Mouse (Mus musculus): ENCODE measurements around the gene Krtap2-4. TPM values are rescaled to one million over a fixed set of nuclear protein-coding genes. Genes with fewer than 3 reads are reported as not detected.

The Krtap2-4 gene
- not detected in 2 replicates for polyA plus RNA-seq (2015; fragmentation: Nextera tagmentation; extraction: Ambion mirVana)

DNA sequence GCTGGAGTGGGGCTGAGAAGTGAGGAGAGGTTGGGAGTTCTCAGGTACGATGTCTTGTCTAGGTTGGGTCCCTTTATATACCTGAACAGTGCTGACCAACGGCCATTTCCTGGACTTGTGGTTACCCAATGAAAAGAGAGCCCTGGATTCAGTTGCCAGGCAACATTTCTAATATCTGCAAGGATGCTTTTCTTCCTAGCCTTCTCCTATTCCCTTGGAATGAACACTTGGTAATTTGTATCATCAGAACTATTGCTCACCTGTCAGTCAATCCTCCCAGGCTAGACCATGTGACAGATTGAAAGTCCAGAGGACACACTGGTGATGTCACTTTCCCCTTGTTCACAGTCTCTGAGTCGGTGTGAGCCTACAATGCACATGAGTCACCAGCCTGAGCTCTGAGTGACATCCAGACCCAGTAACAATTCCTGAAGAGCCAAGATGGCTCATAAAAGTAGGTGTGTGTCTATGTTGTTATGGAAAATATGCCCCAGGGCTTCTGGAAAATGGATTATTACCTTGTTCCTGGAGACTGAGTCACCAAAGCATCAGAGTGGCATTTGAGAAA lies at the start of gene Krtap2-4:
Gene Krtap2-4, minus strand, starts transcription at position 51 of the 568 bp plus-strand sequence.

GRCm38 (mm10) chr11:99658467-99659010 lies 43.9 kb upstream of the Krtap2-4 start, which contains the start of gene Gm11563:
Gm11563 (minus strand) TSS chr11:99658960.

DNA sequence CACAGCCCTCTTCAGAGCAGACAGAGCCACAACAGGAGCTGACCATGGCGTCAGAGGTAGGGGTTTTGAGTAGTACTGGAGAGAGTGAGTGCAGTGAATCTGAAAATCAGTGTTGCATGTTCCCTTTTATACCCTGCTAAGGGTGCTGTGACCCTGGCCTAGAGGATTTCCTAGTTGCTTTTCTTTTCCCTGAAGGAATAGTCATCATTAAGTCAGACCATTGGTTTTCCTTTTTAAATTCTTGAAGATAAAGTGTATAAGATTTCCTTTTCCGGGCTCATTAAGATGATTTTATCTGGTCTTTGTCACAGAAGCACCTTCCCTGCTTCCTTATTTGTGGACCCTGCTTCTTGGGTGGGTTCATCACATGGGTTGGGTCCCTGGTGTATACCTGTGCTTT lies 35.5 kb upstream of the Krtap2-4 start, which contains the start of gene Gm11555:
Gene Gm11555, minus strand, starts transcription at position 101 of the 400 bp plus-strand sequence.

GRCm38 (mm10) chr11:99643635-99644139 lies 29.0 kb upstream of the Krtap2-4 start, which contains the start of gene Krtap4-7:
Krtap4-7 (minus strand) TSS chr11:99644089.

GRCm38 (mm10) chr11:99634653-99635134 lies 20.0 kb upstream of the Krtap2-4 start, which contains the start of gene Krtap4-2:
Krtap4-2 (minus strand) TSS chr11:99635084.

GRCm38 (mm10) chr11:99628138-99628537 lies 13.5 kb upstream of the Krtap2-4 start, which contains the start of gene Krtap4-1:
Krtap4-1 (minus strand) TSS chr11:99628238.

GRCm38 (mm10) chr11:99620335-99620734 lies 5.7 kb upstream of the Krtap2-4 start, which contains the start of gene Gm11562:
Gm11562 (minus strand) TSS chr11:99620435.

DNA sequence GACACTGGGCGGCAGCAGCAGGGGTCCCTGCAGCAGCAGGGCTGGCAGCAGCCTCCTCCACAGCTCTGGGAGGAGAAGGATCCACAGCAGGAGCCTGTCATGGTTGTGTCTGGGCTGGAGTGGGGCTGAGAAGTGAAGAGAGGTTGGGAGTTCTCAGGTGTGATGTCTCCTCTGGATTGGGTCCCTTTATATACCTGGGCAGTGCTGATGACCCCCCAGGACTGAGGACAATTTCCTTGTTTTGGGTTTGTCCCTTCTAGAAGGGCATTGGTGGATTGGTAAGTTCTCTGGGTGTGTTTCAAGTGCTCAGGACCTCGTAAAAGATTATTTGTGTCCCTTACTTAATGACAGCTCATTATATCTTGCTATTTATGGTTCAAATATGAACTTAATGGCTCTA lies 4.6 kb downstream of the Krtap2-4 start, which contains the start of gene Gm11937:
Gene Gm11937, minus strand, starts transcription at position 101 of the 400 bp plus-strand sequence.

GRCm38 (mm10) chr11:99603208-99603607 lies 11.4 kb downstream of the Krtap2-4 start, which contains the start of gene Gm11938:
Gm11938 (minus strand) TSS chr11:99603308.

GRCm38 (mm10) chr11:99597742-99598141 lies 16.9 kb downstream of the Krtap2-4 start, which contains the start of gene Krtap9-3:
Krtap9-3 (minus strand) TSS chr11:99598105.

GRCm38 (mm10) chr11:99590981-99591380 lies 23.7 kb downstream of the Krtap2-4 start, which contains the start of gene Krtap1-3:
Krtap1-3 (minus strand) TSS chr11:99591339.

GRCm38 (mm10) chr11:99583245-99583704 lies 31.4 kb downstream of the Krtap2-4 start, which contains the start of gene Krtap1-4:
Krtap1-4 (minus strand) TSS chr11:99583654.

DNA sequence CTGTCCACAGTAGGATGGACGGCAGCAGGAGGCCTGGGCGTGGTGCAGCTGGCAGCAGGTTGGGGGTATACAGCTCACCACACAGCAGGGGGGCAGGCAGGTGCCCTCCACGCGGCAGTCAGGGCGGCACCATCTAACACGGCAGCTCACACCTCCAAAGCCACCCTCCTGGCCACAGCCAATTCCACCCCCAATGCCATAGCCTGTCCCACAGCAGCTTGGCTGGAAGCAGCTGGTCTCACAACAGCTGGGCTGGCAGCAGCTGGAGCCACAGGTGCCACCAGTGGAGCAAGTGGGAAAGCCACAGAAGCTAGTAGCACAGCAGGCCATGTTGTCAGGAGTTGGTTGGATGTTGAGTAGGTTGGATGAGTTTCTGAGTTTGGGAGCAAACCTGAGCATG lies 34.0 kb downstream of the Krtap2-4 start, which contains the start of gene Krtap1-5:
Gene Krtap1-5, minus strand, starts transcription at position 381 of the 400 bp plus-strand sequence.

DNA sequence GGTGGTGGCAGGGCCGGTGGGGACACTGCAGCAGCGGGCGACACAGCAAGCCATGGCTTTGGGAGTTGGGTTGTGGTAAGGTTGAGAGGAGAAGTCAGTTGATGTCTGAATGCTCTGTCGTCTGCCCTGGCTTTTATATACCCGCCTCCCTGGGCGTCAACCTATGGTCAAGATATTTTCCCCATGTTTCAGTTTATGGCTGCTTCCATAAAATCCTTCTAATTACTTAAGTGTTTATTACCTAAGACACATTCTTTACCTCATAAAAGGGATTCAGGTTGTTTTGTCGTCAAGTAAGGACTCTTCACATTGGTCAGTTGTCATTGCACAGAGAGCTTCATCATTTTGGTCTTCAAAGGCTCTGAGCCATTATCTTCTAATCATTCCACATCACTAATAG lies 48.1 kb downstream of the Krtap2-4 start, which contains the start of gene Krtap3-1:
Gene Krtap3-1, minus strand, starts transcription at position 101 of the 400 bp plus-strand sequence.

Other genes starting within 250 kb of the Krtap2-4 start
- gene Krt28, start 239.9 kb downstream of the Krtap2-4 start, polyA plus RNA-seq (2015; fragmentation: Nextera tagmentation; extraction: Ambion mirVana) = 0.08 and 0.14 TPM in 2 replicates
- 34.8 and 42.7 TPM in 2 replicates for gene Krt10, start 225.5 kb downstream of the Krtap2-4 start, polyA plus RNA-seq (2015; fragmentation: Nextera tagmentation; extraction: Ambion mirVana)
- gene Krt12, start 192.6 kb downstream of the Krtap2-4 start, polyA plus RNA-seq (2015; fragmentation: Nextera tagmentation; extraction: Ambion mirVana) = not detected in 2 replicates
- 1.3 and 3.1 TPM in 2 replicates for gene Krt20, start 176.7 kb downstream of the Krtap2-4 start, polyA plus RNA-seq (2015; fragmentation: Nextera tagmentation; extraction: Ambion mirVana)
- 1.7 and 3.0 TPM in 2 replicates for gene Krt23, start 121.7 kb downstream of the Krtap2-4 start, polyA plus RNA-seq (2015; fragmentation: Nextera tagmentation; extraction: Ambion mirVana)
- gene Krt39, start 93.5 kb downstream of the Krtap2-4 start, polyA plus RNA-seq (2015; fragmentation: Nextera tagmentation; extraction: Ambion mirVana) = not detected in 2 replicates
- not detected in 2 replicates for gene Krt40, start 71.7 kb downstream of the Krtap2-4 start, polyA plus RNA-seq (2015; fragmentation: Nextera tagmentation; extraction: Ambion mirVana)
- not detected in 2 replicates for gene Krtap3-3, start 64.0 kb downstream of the Krtap2-4 start, polyA plus RNA-seq (2015; fragmentation: Nextera tagmentation; extraction: Ambion mirVana)
- gene Krtap3-2, start 58.0 kb downstream of the Krtap2-4 start, polyA plus RNA-seq (2015; fragmentation: Nextera tagmentation; extraction: Ambion mirVana) = not detected in 2 replicates
- not detected in 2 replicates for gene Gm11939, start 55.4 kb downstream of the Krtap2-4 start, polyA plus RNA-seq (2015; fragmentation: Nextera tagmentation; extraction: Ambion mirVana)
- not detected in 2 replicates for gene Krtap3-1, start 48.2 kb downstream of the Krtap2-4 start, polyA plus RNA-seq (2015; fragmentation: Nextera tagmentation; extraction: Ambion mirVana)
- not detected in 2 replicates for gene Krtap1-5, start 33.8 kb downstream of the Krtap2-4 start, polyA plus RNA-seq (2015; fragmentation: Nextera tagmentation; extraction: Ambion mirVana)
- gene Krtap1-4, start 31.2 kb downstream of the Krtap2-4 start, polyA plus RNA-seq (2015; fragmentation: Nextera tagmentation; extraction: Ambion mirVana) = not detected in 2 replicates
- gene Krtap1-3, start 23.5 kb downstream of the Krtap2-4 start, polyA plus RNA-seq (2015; fragmentation: Nextera tagmentation; extraction: Ambion mirVana) = not detected in 2 replicates
- not detected in 2 replicates for gene Krtap9-3, start 16.7 kb downstream of the Krtap2-4 start, polyA plus RNA-seq (2015; fragmentation: Nextera tagmentation; extraction: Ambion mirVana)
- gene Gm11938, start 11.5 kb downstream of the Krtap2-4 start, polyA plus RNA-seq (2015; fragmentation: Nextera tagmentation; extraction: Ambion mirVana) = not detected in 2 replicates
- not detected in 2 replicates for gene Gm11937, start 4.7 kb downstream of the Krtap2-4 start, polyA plus RNA-seq (2015; fragmentation: Nextera tagmentation; extraction: Ambion mirVana)
- gene Gm11562, start 5.6 kb upstream of the Krtap2-4 start, polyA plus RNA-seq (2015; fragmentation: Nextera tagmentation; extraction: Ambion mirVana) = not detected in 2 replicates
- not detected in 2 replicates for gene Krtap4-1, start 13.4 kb upstream of the Krtap2-4 start, polyA plus RNA-seq (2015; fragmentation: Nextera tagmentation; extraction: Ambion mirVana)
- gene Krtap4-2, start 20.2 kb upstream of the Krtap2-4 start, polyA plus RNA-seq (2015; fragmentation: Nextera tagmentation; extraction: Ambion mirVana) = not detected in 2 replicates
- not detected in 2 replicates for gene Krtap4-7, start 29.2 kb upstream of the Krtap2-4 start, polyA plus RNA-seq (2015; fragmentation: Nextera tagmentation; extraction: Ambion mirVana)
- gene Gm11555, start 35.4 kb upstream of the Krtap2-4 start, polyA plus RNA-seq (2015; fragmentation: Nextera tagmentation; extraction: Ambion mirVana) = not detected in 2 replicates
- gene Gm11563, start 44.1 kb upstream of the Krtap2-4 start, polyA plus RNA-seq (2015; fragmentation: Nextera tagmentation; extraction: Ambion mirVana) = not detected in 2 replicates
- gene Krtap4-6, start 51.1 kb upstream of the Krtap2-4 start, polyA plus RNA-seq (2015; fragmentation: Nextera tagmentation; extraction: Ambion mirVana) = not detected in 2 replicates
- gene Gm14190, start 75.9 kb upstream of the Krtap2-4 start, polyA plus RNA-seq (2015; fragmentation: Nextera tagmentation; extraction: Ambion mirVana) = not detected in 2 replicates
- gene Gm14180, start 119.4 kb upstream of the Krtap2-4 start, polyA plus RNA-seq (2015; fragmentation: Nextera tagmentation; extraction: Ambion mirVana) = not detected in 2 replicates
- gene Gm11595, start 158.1 kb upstream of the Krtap2-4 start, polyA plus RNA-seq (2015; fragmentation: Nextera tagmentation; extraction: Ambion mirVana) = not detected in 2 replicates
- not detected in 2 replicates for gene Krtap4-8, start 165.9 kb upstream of the Krtap2-4 start, polyA plus RNA-seq (2015; fragmentation: Nextera tagmentation; extraction: Ambion mirVana)
- not detected in 2 replicates for gene Krtap4-9, start 170.4 kb upstream of the Krtap2-4 start, polyA plus RNA-seq (2015; fragmentation: Nextera tagmentation; extraction: Ambion mirVana)
- not detected in 2 replicates for gene Gm11596, start 178.6 kb upstream of the Krtap2-4 start, polyA plus RNA-seq (2015; fragmentation: Nextera tagmentation; extraction: Ambion mirVana)
- not detected in 2 replicates for gene Gm11569, start 184.1 kb upstream of the Krtap2-4 start, polyA plus RNA-seq (2015; fragmentation: Nextera tagmentation; extraction: Ambion mirVana)
- not detected in 2 replicates for gene Gm11554, start 189.6 kb upstream of the Krtap2-4 start, polyA plus RNA-seq (2015; fragmentation: Nextera tagmentation; extraction: Ambion mirVana)
- gene Krtap4-13, start 195.0 kb upstream of the Krtap2-4 start, polyA plus RNA-seq (2015; fragmentation: Nextera tagmentation; extraction: Ambion mirVana) = not detected in 2 replicates
- not detected in 2 replicates for gene Gm11564, start 200.8 kb upstream of the Krtap2-4 start, polyA plus RNA-seq (2015; fragmentation: Nextera tagmentation; extraction: Ambion mirVana)
- gene 2300003K06Rik, start 223.2 kb upstream of the Krtap2-4 start, polyA plus RNA-seq (2015; fragmentation: Nextera tagmentation; extraction: Ambion mirVana) = not detected in 2 replicates
- not detected in 2 replicates for gene Krtap4-16, start 236.8 kb upstream of the Krtap2-4 start, polyA plus RNA-seq (2015; fragmentation: Nextera tagmentation; extraction: Ambion mirVana)
- gene Gm11568, start 243.1 kb upstream of the Krtap2-4 start, polyA plus RNA-seq (2015; fragmentation: Nextera tagmentation; extraction: Ambion mirVana) = not detected in 2 replicates
- gene Gm11559, start 249.6 kb upstream of the Krtap2-4 start, polyA plus RNA-seq (2015; fragmentation: Nextera tagmentation; extraction: Ambion mirVana) = not detected in 2 replicates

All from adrenal gland, postnatal 0 days (tissue).